Mouse (Mus musculus) intestine, embryonic 16.5 days (tissue): Measurements from ENCODE around the gene Ccdc172. TPM values are rescaled to one million over a fixed set of nuclear protein-coding genes. Genes with fewer than 3 reads are reported as not detected.

Source experiments
- ATAC-seq: fragments of 200-750 bp; cut with Nextera tagmentation; 2 replicates; pipeline ENCODE4 v1.8.0; 2017; ENCODE audit warnings: moderate TSS enrichment, moderate library complexity
- H3K27ac ChIP-seq: fragments of 300-500 bp; sonication (generic); 2 replicates; pipeline ENCODE4 v1.5.1; 2014; ENCODE audit warnings: mild to moderate bottlenecking, low read length
- H3K27me3 ChIP-seq: fragments of 300-500 bp; sonication (generic); replicated peaks from 2 replicates; pipeline ENCODE4 v1.6.1; 2014; ENCODE audit warnings: low read length, control low read depth, mixed read lengths; ENCODE audit not compliant: control insufficient read depth, insufficient read depth
- H3K36me3 ChIP-seq: fragments of 300-500 bp; sonication (generic); 2 replicates; pipeline ENCODE4 v1.6.1; 2014; ENCODE audit warnings: low read length, control low read depth; ENCODE audit not compliant: control insufficient read depth, insufficient read depth
- H3K4me1 ChIP-seq: fragments of 300-500 bp; sonication (generic); 2 replicates; pipeline ENCODE4 v1.6.1; 2014; ENCODE audit warnings: low read length, control low read depth, mixed read lengths; ENCODE audit not compliant: control insufficient read depth, insufficient read depth
- H3K4me2 ChIP-seq: fragments of 300-500 bp; sonication (generic); 2 replicates; pipeline ENCODE4 v1.6.1; 2014; ENCODE audit warnings: low read depth, low read length, control low read depth
- H3K4me3 ChIP-seq: fragments of 300-500 bp; sonication (generic); 2 replicates; pipeline ENCODE4 v1.5.1; 2014; ENCODE audit warnings: mild to moderate bottlenecking, low read length
- H3K9ac ChIP-seq: fragments of 300-500 bp; sonication (generic); 2 replicates; pipeline ENCODE4 v1.6.1; 2014; ENCODE audit warnings: low read depth, low read length
- H3K9me3 ChIP-seq: fragments of 300-500 bp; sonication (generic); 2 replicates; pipeline ENCODE4 v1.6.1; 2016; ENCODE audit warnings: low read length, control low read depth; ENCODE audit not compliant: control insufficient read depth
- WGBS: fragments of 180-500 bp; shearing (Covaris S2); extraction: QIAGEN DNeasy Blood & Tissue Kit; methylation state at CpG from one replicate; pipeline ENCODE4 v1.1.7; 2014; 5-methylcytosine and 5-hydroxymethylcytosine counted together
- polyA plus RNA-seq: library from polyadenylated mRNA; unstranded; fragments of >200 nt; fragmentation: Nextera tagmentation; extraction: Ambion mirVana; gene quantifications from 2 replicates; pipeline ENCODE4 v1.2.1, GENCODE M21; 2015

The Ccdc172 gene
- polyA plus RNA-seq, 1 experiment from 2014 or later, result not detected

GRCm38 (mm10) chr19:58500049-58500448 is 11.7 kb upstream of the Ccdc172 start:
- 98% methylated on average over 2 of the region's 2 CpGs for WGBS

GRCm38 (mm10) chr19:58521696-58522095 is 9.9 kb downstream of the Ccdc172 start:
- WGBS, result 100% methylated on average over 1 of the region's 1 CpGs

More at GRCm38 (mm10) chr19:58500049-58500448, 11.7 kb upstream of the Ccdc172 start:
- Histone ChIP-seq H3K9me3 (no peaks in the 10 kb centered on the region), H3K4me2 (no peak overlapping the region), H3K36me3 (no peaks in the 10 kb centered on the region), H3K27ac (no peak overlapping the region), H3K9ac (no peak overlapping the region), H3K4me1 (no peaks in the 10 kb centered on the region), H3K27me3 (no peaks in the 10 kb centered on the region), H3K4me3 (no peak overlapping the region)
- ATAC-seq, result no peak

GRCm38 (mm10) chr19:58523736-58524394 is 12.1 kb downstream of the Ccdc172 start:
- Histone ChIP-seq H3K27ac (no peak overlapping the region), H3K27me3 (no peaks in the 10 kb centered on the region), H3K9ac (no peak overlapping the region), H3K9me3 (no peaks in the 10 kb centered on the region), H3K4me1 (no peaks in the 10 kb centered on the region), H3K36me3 (no peaks in the 10 kb centered on the region), H3K4me2 (no peak overlapping the region), H3K4me3 (no peak overlapping the region)
- WGBS, result 54% methylated on average over 12 of the region's 12 CpGs
- no peak for ATAC-seq

More at GRCm38 (mm10) chr19:58521696-58522095, 9.9 kb downstream of the Ccdc172 start:
- Histone ChIP-seq H3K4me2 (no peak overlapping the region), H3K27me3 (no peaks in the 10 kb centered on the region), H3K27ac (no peak overlapping the region), H3K9ac (no peak overlapping the region), H3K4me1 (no peaks in the 10 kb centered on the region), H3K9me3 (no peaks in the 10 kb centered on the region), H3K4me3 (no peak overlapping the region), H3K36me3 (no peaks in the 10 kb centered on the region)
- ATAC-seq, result no peak

GRCm38 (mm10) chr19:58525457-58526239 is 13.9 kb downstream of the Ccdc172 start:
- no peak overlapping the region for H3K9ac ChIP-seq
- H3K27ac ChIP-seq, result no peak overlapping the region
- no peaks in the 10 kb centered on the region for H3K4me1 ChIP-seq
- no peaks in the 10 kb centered on the region for H3K27me3 ChIP-seq
- no peaks in the 10 kb centered on the region for H3K9me3 ChIP-seq
- H3K4me2 ChIP-seq, result no peak overlapping the region
- WGBS, result 58% methylated on average over 12 of the region's 12 CpGs
- H3K4me3 ChIP-seq, result no peak overlapping the region
- no peak for ATAC-seq
- H3K36me3 ChIP-seq, result no peaks in the 10 kb centered on the region

GRCm38 (mm10) chr19:58533077-58533476 is 21.3 kb downstream of the Ccdc172 start:
- Histone ChIP-seq H3K4me1 (no peaks in the 10 kb centered on the region), H3K4me2 (no peak overlapping the region), H3K27ac (no peak overlapping the region), H3K9ac (no peak overlapping the region), H3K36me3 (no peaks in the 10 kb centered on the region), H3K9me3 (no peaks in the 10 kb centered on the region), H3K4me3 (no peak overlapping the region), H3K27me3 (no peaks in the 10 kb centered on the region)
- no peak for ATAC-seq
- WGBS, result 67% methylated on average over 3 of the region's 3 CpGs

- no peaks in the 10 kb centered on the region for H3K27me3 ChIP-seq
- ATAC-seq, result no peak
- 88% methylated on average over 10 of the region's 10 CpGs for WGBS
Observed at GRCm38 (mm10) chr19:58536691-58537090, 24.9 kb downstream of the Ccdc172 start.

GRCm38 (mm10) chr19:58540396-58540795 is 28.6 kb downstream of the Ccdc172 start:
- WGBS, result 79% methylated on average over 5 of the region's 5 CpGs
- no peaks in the 10 kb centered on the region for H3K4me1 ChIP-seq
- no peak overlapping the region for H3K4me3 ChIP-seq
- H3K36me3 ChIP-seq, result no peaks in the 10 kb centered on the region
- H3K4me2 ChIP-seq, result no peak overlapping the region
- H3K27ac ChIP-seq, result no peak overlapping the region
- H3K9ac ChIP-seq, result no peak overlapping the region
- no peak for ATAC-seq
- H3K9me3 ChIP-seq, result no peaks in the 10 kb centered on the region
- no peaks in the 10 kb centered on the region for H3K27me3 ChIP-seq

More at GRCm38 (mm10) chr19:58536691-58537090, 24.9 kb downstream of the Ccdc172 start:
- H3K4me2 ChIP-seq, result no peak overlapping the region
- H3K4me3 ChIP-seq, result no peak overlapping the region
- no peak overlapping the region for H3K9ac ChIP-seq
- H3K4me1 ChIP-seq, result no peaks in the 10 kb centered on the region
- no peaks in the 10 kb centered on the region for H3K36me3 ChIP-seq
- no peak overlapping the region for H3K27ac ChIP-seq
- no peaks in the 10 kb centered on the region for H3K9me3 ChIP-seq

GRCm38 (mm10) chr19:58548367-58548766 is 36.6 kb downstream of the Ccdc172 start:
- Histone ChIP-seq H3K27ac (no peak overlapping the region), H3K9me3 (no peaks in the 10 kb centered on the region), H3K4me1 (no peaks in the 10 kb centered on the region), H3K9ac (no peak overlapping the region), H3K27me3 (no peaks in the 10 kb centered on the region), H3K36me3 (no peaks in the 10 kb centered on the region), H3K4me3 (no peak overlapping the region), H3K4me2 (no peak overlapping the region)
- ATAC-seq, result no peak
- 49% methylated on average over 4 of the region's 4 CpGs for WGBS

- H3K27ac ChIP-seq, result no peak overlapping the region
- ATAC-seq, result no peak
- H3K9ac ChIP-seq, result no peak overlapping the region
- no peaks in the 10 kb centered on the region for H3K27me3 ChIP-seq
- no peaks in the 10 kb centered on the region for H3K36me3 ChIP-seq
- H3K4me1 ChIP-seq, result no peaks in the 10 kb centered on the region
- no peak overlapping the region for H3K4me2 ChIP-seq
- no peaks in the 10 kb centered on the region for H3K9me3 ChIP-seq
- WGBS, result 40% methylated on average over 1 of the region's 1 CpGs
- no peak overlapping the region for H3K4me3 ChIP-seq
Observed at GRCm38 (mm10) chr19:58550489-58550888, 38.7 kb downstream of the Ccdc172 start.
